Mouse (Mus musculus): ENCODE measurements at regions not wholly inside any gene's neighbourhood (a gene's known extent, or its start where the extent isn't known, plus 50 kb on each side); places are given as distances from the start of the nearest gene placed in this dataset.
A peak's percentile ranks its signal among the peaks of the same experiment; 100 is the strongest.

DNA sequence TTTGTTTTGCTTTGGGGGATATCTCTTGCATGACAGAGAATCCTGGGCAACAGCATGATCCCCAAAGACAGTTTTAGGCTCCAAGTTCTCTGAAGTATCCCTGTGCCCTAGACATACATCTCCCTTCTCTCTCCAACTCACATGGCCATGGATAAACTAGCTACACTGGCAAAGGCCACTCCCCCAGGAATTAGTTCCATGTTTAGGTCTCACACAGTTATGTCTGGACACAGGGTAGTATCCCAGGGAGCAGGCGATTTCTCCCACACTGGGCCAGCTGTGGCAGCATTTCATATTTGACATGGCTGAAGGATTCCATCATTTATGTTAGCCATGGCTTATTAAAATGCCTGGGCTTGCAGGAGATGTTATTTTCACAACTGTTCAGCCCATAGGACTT is 102.5 kb upstream of the Rgma start:
- H3K4me3 ChIP-seq (ENCODE audit: low read depth, low read length) = no peak overlapping the region
- H3K27ac ChIP-seq (ENCODE audit: low read length) = no peak overlapping the region
- H3K4me1 ChIP-seq (ENCODE audit: control insufficient read depth, insufficient read depth, low read length) = no peaks in the 10 kb centered on the region
- no peak for ATAC-seq
- H3K27me3 ChIP-seq (ENCODE audit: control insufficient read depth, insufficient read depth, low read depth, low read length) = no peaks in the 10 kb centered on the region
- 88% methylated on average over 1 of the region's 1 CpGs for WGBS
- no peak overlapping the region for H3K9ac ChIP-seq (ENCODE audit: low read depth, low read length)
- no peak overlapping the region for H3K4me2 ChIP-seq (ENCODE audit: low read length)
- peaks cover 3% of the 10 kb centered on the region; the same call in 1 of the 2 replicates for H3K9me3 ChIP-seq (replicated peaks; ENCODE audit: control insufficient read depth, low read length, poor library complexity, severe bottlenecking)
- H3K36me3 ChIP-seq (ENCODE audit: control insufficient read depth, insufficient read depth, low read length) = no peaks in the 10 kb centered on the region

DNA sequence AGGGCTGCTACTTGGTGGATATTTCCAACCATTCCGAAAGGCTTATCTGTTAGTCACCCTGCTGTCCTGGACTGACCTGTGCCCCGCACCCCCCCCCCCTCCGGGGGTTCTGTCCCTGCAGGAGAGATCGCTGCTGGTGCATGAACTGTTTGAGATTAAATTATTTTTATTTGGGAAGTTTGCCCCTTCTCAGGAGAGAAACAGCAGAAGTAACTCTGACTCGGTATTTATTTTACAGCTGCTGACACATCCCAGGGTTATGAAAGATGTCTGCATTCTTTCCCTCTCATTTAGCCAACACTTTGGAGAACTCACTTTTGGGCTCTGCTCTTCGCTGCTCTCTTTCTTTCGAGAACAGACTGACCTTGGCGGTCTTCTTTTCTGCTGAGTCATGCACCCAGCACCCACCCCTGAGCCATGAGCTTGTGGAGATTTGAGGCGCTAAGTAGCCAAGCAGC is 99.5 kb upstream of the Rgma start:
- Histone ChIP-seq H3K27ac (ENCODE audit: low read length) (no peak overlapping the region), H3K4me2 (ENCODE audit: low read length) (no peak overlapping the region), H3K9me3 (replicated peaks; ENCODE audit: control insufficient read depth, low read length, poor library complexity, severe bottlenecking) (peaks cover 3% of the 10 kb centered on the region; the same call in 1 of the 2 replicates), H3K9ac (ENCODE audit: low read depth, low read length) (no peak overlapping the region), H3K27me3 (ENCODE audit: control insufficient read depth, insufficient read depth, low read depth, low read length) (no peaks in the 10 kb centered on the region), H3K4me3 (ENCODE audit: low read depth, low read length) (no peak overlapping the region), H3K36me3 (ENCODE audit: control insufficient read depth, insufficient read depth, low read length) (no peaks in the 10 kb centered on the region), H3K4me1 (ENCODE audit: control insufficient read depth, insufficient read depth, low read length) (no peaks in the 10 kb centered on the region)
- 88% methylated on average over 9 of the region's 9 CpGs for WGBS
- no peak for ATAC-seq

DNA sequence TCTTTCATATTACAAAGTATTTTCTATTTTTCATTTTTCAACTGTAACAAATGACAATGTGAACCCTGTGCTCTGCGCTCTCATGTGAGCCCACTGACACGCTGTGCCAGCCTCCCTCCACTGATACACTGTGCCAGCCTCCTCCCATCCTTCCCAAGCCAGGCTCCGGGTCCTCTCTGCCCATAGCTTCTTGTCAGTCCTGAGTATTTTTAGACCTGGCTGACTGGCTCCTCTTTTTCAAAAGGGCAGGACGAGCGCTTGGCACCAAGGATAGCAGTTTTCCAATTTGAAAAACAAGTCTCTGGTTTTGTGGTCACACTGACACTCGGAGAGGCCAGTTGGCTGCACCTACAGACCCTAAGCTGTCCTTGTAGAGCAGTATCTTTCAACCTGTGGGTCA is 96.7 kb upstream of the Rgma start:
- ATAC-seq = no peak
- 91% methylated on average over 6 of the region's 6 CpGs for WGBS
- Histone ChIP-seq H3K4me1 (ENCODE audit: control insufficient read depth, insufficient read depth, low read length) (no peaks in the 10 kb centered on the region), H3K9me3 (replicated peaks; ENCODE audit: control insufficient read depth, low read length, poor library complexity, severe bottlenecking) (no peaks in the 10 kb centered on the region), H3K36me3 (ENCODE audit: control insufficient read depth, insufficient read depth, low read length) (no peaks in the 10 kb centered on the region), H3K27ac (ENCODE audit: low read length) (no peak overlapping the region), H3K4me2 (ENCODE audit: low read length) (no peak overlapping the region), H3K4me3 (ENCODE audit: low read depth, low read length) (no peak overlapping the region), H3K27me3 (ENCODE audit: control insufficient read depth, insufficient read depth, low read depth, low read length) (no peaks in the 10 kb centered on the region), H3K9ac (ENCODE audit: low read depth, low read length) (no peak overlapping the region)

DNA sequence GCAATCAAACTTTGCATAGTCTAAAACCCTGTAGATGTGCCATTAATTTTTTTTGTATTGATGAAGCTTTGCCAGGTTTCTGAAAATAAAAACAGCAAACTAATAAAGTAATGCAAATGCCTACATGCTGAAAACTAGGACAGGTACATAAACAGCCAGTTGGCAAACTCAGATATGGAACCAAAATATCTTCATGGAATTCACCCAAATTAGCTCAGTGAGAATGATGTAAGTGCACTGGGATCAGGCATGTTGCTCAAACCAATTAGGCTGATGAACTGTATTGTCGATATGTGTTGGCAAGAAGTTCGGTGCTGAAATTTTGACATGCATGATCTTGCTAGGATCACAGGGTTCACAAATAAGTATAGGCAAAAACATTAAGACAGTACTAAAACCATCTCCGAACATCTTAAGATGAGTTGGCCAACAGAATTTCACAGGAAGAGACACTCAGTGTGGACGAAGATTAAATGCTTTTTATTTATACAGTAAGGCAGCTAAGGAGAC is 95.3 kb upstream of the Rgma start:
- H3K36me3 ChIP-seq (ENCODE audit: control insufficient read depth, insufficient read depth, low read length) = no peaks in the 10 kb centered on the region
- H3K27me3 ChIP-seq (ENCODE audit: control insufficient read depth, insufficient read depth, low read depth, low read length) = no peaks in the 10 kb centered on the region
- ATAC-seq = no peak
- H3K4me1 ChIP-seq (ENCODE audit: control insufficient read depth, insufficient read depth, low read length) = no peaks in the 10 kb centered on the region
- WGBS = 98% methylated on average over 4 of the region's 4 CpGs
- no peak overlapping the region for H3K27ac ChIP-seq (ENCODE audit: low read length)
- H3K9ac ChIP-seq (ENCODE audit: low read depth, low read length) = no peak overlapping the region
- H3K9me3 ChIP-seq (replicated peaks; ENCODE audit: control insufficient read depth, low read length, poor library complexity, severe bottlenecking) = no peaks in the 10 kb centered on the region
- no peak overlapping the region for H3K4me2 ChIP-seq (ENCODE audit: low read length)
- H3K4me3 ChIP-seq (ENCODE audit: low read depth, low read length) = no peak overlapping the region

DNA sequence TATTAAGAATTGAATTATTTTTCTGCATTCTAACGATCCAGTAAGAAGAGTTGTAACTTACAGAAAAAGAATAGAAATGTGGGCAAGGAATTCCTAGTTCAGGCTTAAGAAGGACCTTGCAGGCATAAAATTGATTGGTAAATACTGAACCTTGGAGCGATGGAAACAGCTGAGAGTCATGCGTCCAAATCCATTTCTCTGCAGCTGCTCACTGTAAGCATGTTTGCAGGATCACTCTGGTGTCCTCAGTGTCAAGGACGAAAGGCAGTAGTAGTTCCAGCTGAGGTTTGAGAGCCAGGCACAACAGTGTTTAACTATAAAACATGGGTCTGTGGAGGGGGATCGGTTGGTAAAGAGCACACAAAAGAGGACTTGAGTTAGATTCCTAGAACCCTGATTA is 89.1 kb upstream of the Rgma start:
- H3K27me3 ChIP-seq (ENCODE audit: control insufficient read depth, insufficient read depth, low read depth, low read length) = no peaks in the 10 kb centered on the region

DNA sequence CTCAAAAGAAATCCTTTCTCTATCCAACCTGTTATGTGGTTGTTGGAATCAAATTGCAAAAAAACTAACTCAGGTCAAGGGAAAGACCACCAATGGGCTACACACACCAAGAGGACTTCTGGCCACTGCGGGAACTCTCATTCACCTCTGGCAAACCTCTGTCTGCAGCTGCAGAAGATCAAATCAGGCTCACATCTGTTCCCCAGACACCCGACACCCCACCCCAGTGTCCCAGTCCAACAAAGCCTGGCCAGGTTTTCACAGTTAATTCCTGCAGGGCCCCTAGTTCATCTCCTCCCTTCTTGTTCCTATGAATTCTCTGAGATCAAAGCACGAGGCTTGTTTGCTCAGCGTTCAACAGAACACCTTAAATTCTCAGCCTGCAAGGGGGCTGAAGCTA is 82.0 kb upstream of the Rgma start:
- Histone ChIP-seq H3K9ac (ENCODE audit: low read depth, low read length) (no peak overlapping the region), H3K9me3 (replicated peaks; ENCODE audit: control insufficient read depth, low read length, poor library complexity, severe bottlenecking) (0 out of 2 replicates have a peak, but pooled peaks cover 2% of the 10 kb centered on the region), H3K36me3 (ENCODE audit: control insufficient read depth, insufficient read depth, low read length) (no peaks in the 10 kb centered on the region), H3K4me2 (ENCODE audit: low read length) (no peak overlapping the region), H3K4me1 (ENCODE audit: control insufficient read depth, insufficient read depth, low read length) (no peaks in the 10 kb centered on the region), H3K4me3 (ENCODE audit: low read depth, low read length) (no peak overlapping the region), H3K27me3 (ENCODE audit: control insufficient read depth, insufficient read depth, low read depth, low read length) (no peaks in the 10 kb centered on the region), H3K27ac (ENCODE audit: low read length) (no peak overlapping the region)
- no peak for ATAC-seq
- WGBS = 59% methylated on average over 4 of the region's 4 CpGs

More for the DNA sequence above, 89.1 kb upstream of the Rgma start:
- Histone ChIP-seq H3K9me3 (replicated peaks; ENCODE audit: control insufficient read depth, low read length, poor library complexity, severe bottlenecking) (no peaks in the 10 kb centered on the region), H3K36me3 (ENCODE audit: control insufficient read depth, insufficient read depth, low read length) (no peaks in the 10 kb centered on the region), H3K4me3 (ENCODE audit: low read depth, low read length) (no peak overlapping the region), H3K4me2 (ENCODE audit: low read length) (no peak overlapping the region), H3K4me1 (ENCODE audit: control insufficient read depth, insufficient read depth, low read length) (no peaks in the 10 kb centered on the region), H3K9ac (ENCODE audit: low read depth, low read length) (no peak overlapping the region), H3K27ac (ENCODE audit: low read length) (no peak overlapping the region)
- 84% methylated on average over 5 of the region's 5 CpGs for WGBS
- ATAC-seq = no peak

DNA sequence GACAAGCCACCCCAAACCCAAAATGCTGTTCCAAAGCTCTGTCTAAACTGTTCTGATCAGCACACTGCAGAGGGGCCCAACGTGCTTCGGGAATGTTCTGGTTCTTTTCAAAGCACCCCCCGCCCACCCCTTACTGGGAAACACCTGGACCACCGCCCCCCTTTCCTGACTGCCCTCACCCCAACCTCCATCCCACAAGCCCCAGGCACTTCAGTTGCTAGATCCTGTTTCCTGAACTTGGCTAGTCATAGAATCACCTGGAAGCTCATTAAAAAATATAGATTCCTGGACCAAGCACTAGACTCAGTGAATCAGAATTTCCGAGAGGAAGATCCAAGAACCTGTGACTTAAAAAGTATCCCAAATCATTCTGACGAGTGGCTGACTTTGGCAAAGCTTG is 80.9 kb upstream of the Rgma start:
- Histone ChIP-seq H3K9ac (ENCODE audit: low read depth, low read length) (no peak overlapping the region), H3K4me1 (ENCODE audit: control insufficient read depth, insufficient read depth, low read length) (no peaks in the 10 kb centered on the region), H3K9me3 (replicated peaks; ENCODE audit: control insufficient read depth, low read length, poor library complexity, severe bottlenecking) (0 out of 2 replicates have a peak, but pooled peaks cover 2% of the 10 kb centered on the region), H3K4me2 (ENCODE audit: low read length) (no peak overlapping the region), H3K27ac (ENCODE audit: low read length) (no peak overlapping the region), H3K4me3 (ENCODE audit: low read depth, low read length) (no peak overlapping the region), H3K27me3 (ENCODE audit: control insufficient read depth, insufficient read depth, low read depth, low read length) (no peaks in the 10 kb centered on the region), H3K36me3 (ENCODE audit: control insufficient read depth, insufficient read depth, low read length) (no peaks in the 10 kb centered on the region)
- no peak for ATAC-seq
- WGBS = 89% methylated on average over 6 of the region's 6 CpGs

DNA sequence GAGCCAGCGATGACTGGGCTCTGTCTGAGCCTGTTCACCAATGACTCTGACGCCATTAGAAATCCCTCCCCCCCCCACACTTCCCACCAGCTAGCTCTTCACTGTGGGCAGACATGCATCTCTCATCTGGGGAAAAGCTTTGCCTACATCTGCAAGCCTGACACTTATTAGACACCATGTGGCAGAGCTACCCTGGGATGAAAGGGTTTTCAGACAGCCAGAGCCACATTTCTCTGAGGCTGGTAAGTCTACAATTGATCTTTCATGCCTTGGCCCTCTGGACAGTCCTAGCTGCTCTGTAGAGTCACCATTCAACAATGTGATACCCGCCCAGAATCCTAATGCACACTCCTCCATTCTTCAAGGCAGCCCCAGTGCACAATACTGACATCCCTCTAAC is 72.8 kb upstream of the Rgma start:
- ATAC-seq = peak; percentile 61
- H3K4me1 ChIP-seq (ENCODE audit: control insufficient read depth, insufficient read depth, low read length) = peaks cover 22% of the 10 kb centered on the region; the same call in 1 of the 2 replicates

DNA sequence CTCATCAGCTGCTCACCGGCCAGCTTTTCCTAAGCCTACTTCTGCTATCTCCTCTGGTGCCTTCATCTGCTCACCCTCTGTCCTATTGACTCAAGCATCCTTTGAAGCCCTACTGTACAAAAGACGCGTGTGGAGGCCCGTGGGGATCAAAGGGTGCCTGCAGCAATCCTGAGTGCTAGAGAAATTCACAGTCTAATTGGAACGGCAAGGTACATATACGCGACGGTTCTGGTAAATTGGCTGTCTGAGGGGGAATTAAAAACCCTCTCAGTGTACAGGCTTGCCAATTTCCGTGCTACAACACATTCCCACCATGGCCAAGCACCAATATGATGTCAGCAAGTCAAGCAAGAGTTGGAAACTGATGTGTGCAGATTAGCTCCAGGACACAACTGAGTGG is 71.5 kb upstream of the Rgma start:
- peak overlapping the region; percentile 10; the same call in 1 of the 2 replicates for H3K27ac ChIP-seq (ENCODE audit: low read length)
- H3K9ac ChIP-seq (ENCODE audit: low read depth, low read length) = no peak overlapping the region
- ATAC-seq = peak; percentile 76
- H3K4me2 ChIP-seq (ENCODE audit: low read length) = no peak overlapping the region
- no peaks in the 10 kb centered on the region for H3K36me3 ChIP-seq (ENCODE audit: control insufficient read depth, insufficient read depth, low read length)
- WGBS = 8% methylated on average over 9 of the region's 9 CpGs
- H3K27me3 ChIP-seq (ENCODE audit: control insufficient read depth, insufficient read depth, low read depth, low read length) = no peaks in the 10 kb centered on the region
- no peaks in the 10 kb centered on the region for H3K9me3 ChIP-seq (replicated peaks; ENCODE audit: control insufficient read depth, low read length, poor library complexity, severe bottlenecking)
- H3K4me3 ChIP-seq (ENCODE audit: low read depth, low read length) = no peak overlapping the region
- H3K4me1 ChIP-seq (ENCODE audit: control insufficient read depth, insufficient read depth, low read length) = peaks cover 22% of the 10 kb centered on the region; the same call in 1 of the 2 replicates

More for the DNA sequence above, 72.8 kb upstream of the Rgma start:
- Histone ChIP-seq H3K27ac (ENCODE audit: low read length) (peak overlapping the region; percentile 35; the same call in 1 of the 2 replicates), H3K27me3 (ENCODE audit: control insufficient read depth, insufficient read depth, low read depth, low read length) (no peaks in the 10 kb centered on the region), H3K9me3 (replicated peaks; ENCODE audit: control insufficient read depth, low read length, poor library complexity, severe bottlenecking) (no peaks in the 10 kb centered on the region), H3K36me3 (ENCODE audit: control insufficient read depth, insufficient read depth, low read length) (no peaks in the 10 kb centered on the region), H3K9ac (ENCODE audit: low read depth, low read length) (no peak overlapping the region), H3K4me2 (ENCODE audit: low read length) (no peak overlapping the region), H3K4me3 (ENCODE audit: low read depth, low read length) (no peak overlapping the region)
- 45% methylated on average over 3 of the region's 3 CpGs for WGBS
